Mouse (Mus musculus) cerebellum, postnatal 4 days (tissue): Measurements from ENCODE around the gene Tjp2.
"Not testable (repeated sequence)": the region's sequence is repeated elsewhere in the genome, so short reads cannot be mapped to it uniquely, and the experiment has no call there.

Experiments used
- DNase-seq, 2 experiments: peaks; one replicate each; pipeline ENCODE4 v3.0.0; 2022; ENCODE audit warnings: low spot score in 2 of 2, mixed read lengths in 1 of 2

Tjp2 gene

GRCm38 (mm10) chr19:24224500-24225304 is at the start of gene Tjp2:
Gene Tjp2, minus strand, starts transcription at chr19:24225030.
- peak in 1 of 2 experiments; percentile 27 for DNase-seq

GRCm38 (mm10) chr19:24274281-24274680 is 49.5 kb upstream of the Tjp2 start:
- DNase-seq = no peak

GRCm38 (mm10) chr19:24271746-24272426 is 47.1 kb upstream of the Tjp2 start:
- DNase-seq = peak; percentile 63 to 75

GRCm38 (mm10) chr19:24271326-24271725 is 46.5 kb upstream of the Tjp2 start:
- DNase-seq = no peak

- DNase-seq = no peak
These were observed 43.7 kb upstream of the Tjp2 start for GRCm38 (mm10) chr19:24268531-24268930.

- DNase-seq = no peak
These were observed 41.4 kb upstream of the Tjp2 start for GRCm38 (mm10) chr19:24266046-24266830.

GRCm38 (mm10) chr19:24264991-24265390 is 40.2 kb upstream of the Tjp2 start:
- DNase-seq = peak; percentile 61 to 80

GRCm38 (mm10) chr19:24262736-24263135 is 37.9 kb upstream of the Tjp2 start:
- no peak for DNase-seq

GRCm38 (mm10) chr19:24259390-24260351 is 34.8 kb upstream of the Tjp2 start:
- no peak for DNase-seq

GRCm38 (mm10) chr19:24258368-24258767 is 33.5 kb upstream of the Tjp2 start:
- DNase-seq = no peak

- no peak for DNase-seq
These were observed 33.1 kb upstream of the Tjp2 start for GRCm38 (mm10) chr19:24257962-24258361.

- no peak for DNase-seq
These were observed 28.9 kb upstream of the Tjp2 start for GRCm38 (mm10) chr19:24253657-24254260.

GRCm38 (mm10) chr19:24251869-24252268 is 27.0 kb upstream of the Tjp2 start:
- DNase-seq = no peak

GRCm38 (mm10) chr19:24243340-24243739 is 18.5 kb upstream of the Tjp2 start:
- no peak for DNase-seq

GRCm38 (mm10) chr19:24241799-24242546 is 17.1 kb upstream of the Tjp2 start:
- DNase-seq = no peak

GRCm38 (mm10) chr19:24241271-24241670 is 16.4 kb upstream of the Tjp2 start:
- no peak for DNase-seq

GRCm38 (mm10) chr19:24238011-24238410 is 13.2 kb upstream of the Tjp2 start:
- DNase-seq = no peak

GRCm38 (mm10) chr19:24232356-24232755 is 7.5 kb upstream of the Tjp2 start:
- DNase-seq = not testable (repeated sequence)

GRCm38 (mm10) chr19:24225305-24225696 is 471 bp upstream of the Tjp2 start:
- DNase-seq = no peak

- DNase-seq = no peak
These were observed 979 bp downstream of the Tjp2 start for GRCm38 (mm10) chr19:24223851-24224251.
